Mouse (Mus musculus): ENCODE measurements around the gene Gm21541.
"Not testable (repeated sequence)": the region's sequence is repeated elsewhere in the genome, so short reads cannot be mapped to it uniquely, and the experiment has no call there.

The Gm21541 gene

GRCm38 (mm10) chr4:41903310-41903709 is at the start of gene Gm21541:
Gm21541 (plus strand) TSS chr4:41903610.
- not testable (repeated sequence) for DNase-seq (ENCODE audit: low read depth, low spot score)

GRCm38 (mm10) chr4:41941272-41941671 is 37.9 kb downstream of the Gm21541 start, which contains the start of gene Gm20878:
Gm20878 (plus strand) TSS chr4:41941572.
- DNase-seq (ENCODE audit: low read depth, low spot score), result not testable (repeated sequence)
